Mouse (Mus musculus): Measurements from ENCODE around the gene Mcmbp. TPM values are rescaled to one million over a fixed set of nuclear protein-coding genes. Genes with fewer than 3 reads are reported as not detected.
A peak's percentile ranks its signal among the peaks of the same experiment; 100 is the strongest.

Mcmbp gene
- 10 to 100 TPM; 17.1 to 19.4 TPM for total RNA-seq (2021)
- long read RNA-seq, experiment 1, full-length matches to known transcripts: 29 of 35 reads
- long read RNA-seq, experiment 1, partial matches to known transcripts: 1 of 35 reads
- long read RNA-seq, experiment 1, other reads (novel, unspliced or antisense): 5 of 35 reads
- long read RNA-seq, experiment 2, full-length matches to known transcripts: 29 of 31 reads
- long read RNA-seq, experiment 2, partial matches to known transcripts: 1 of 31 reads
- long read RNA-seq, experiment 2, other reads (novel, unspliced or antisense): 1 of 31 reads

GRCm38 (mm10) chr7:128740334-128740733 lies at the start of gene Mcmbp:
Gene Mcmbp (minus strand): TSS chr7:128740495.
- intact Hi-C loops (cut with DNase I): no loop called here
- DNase-seq: peak; percentile 99
- Histone ChIP-seq H3K27ac (peak within 1 kb of the TSS; percentile 96), H3K4me3 (peak within 1 kb of the TSS; percentile 99)
- TF ChIP-seq CTCF (IDR thresholded peaks at IDR 0.05): no peak

GRCm38 (mm10) chr7:128790045-128790444 lies 49.8 kb upstream of the Mcmbp start:
- intact Hi-C loops (cut with DNase I): no loop called here
- Histone ChIP-seq H3K4me3 (no peak overlapping the region), H3K27ac (no peak overlapping the region)
- TF ChIP-seq CTCF (IDR thresholded peaks at IDR 0.05): no peak
- DNase-seq: no peak

GRCm38 (mm10) chr7:128781846-128782245 lies 41.6 kb upstream of the Mcmbp start:
- TF ChIP-seq CTCF (IDR thresholded peaks at IDR 0.05): no peak
- Histone ChIP-seq H3K4me3 (no peak overlapping the region), H3K27ac (no peak overlapping the region)
- intact Hi-C loops (cut with DNase I): no loop called here
- no peak for DNase-seq

GRCm38 (mm10) chr7:128779305-128779704 lies 39.0 kb upstream of the Mcmbp start:
- Histone ChIP-seq H3K27ac (no peak overlapping the region), H3K4me3 (no peak overlapping the region)
- intact Hi-C loops (cut with DNase I): no loop called here
- DNase-seq: no peak
- peak; percentile 61 for TF ChIP-seq CTCF (IDR thresholded peaks at IDR 0.05)

GRCm38 (mm10) chr7:128777201-128777600 lies 36.9 kb upstream of the Mcmbp start:
- intact Hi-C loops (cut with DNase I): no loop called here
- no peak for DNase-seq
- Histone ChIP-seq H3K4me3 (no peak overlapping the region), H3K27ac (no peak overlapping the region)
- no peak for TF ChIP-seq CTCF (IDR thresholded peaks at IDR 0.05)

- H3K4me3 ChIP-seq: no peak overlapping the region
- no peak overlapping the region for H3K27ac ChIP-seq
- intact Hi-C loops (cut with DNase I): no loop called here
- TF ChIP-seq CTCF (IDR thresholded peaks at IDR 0.05): no peak
- no peak for DNase-seq
Observed at GRCm38 (mm10) chr7:128766696-128767095, 26.4 kb upstream of the Mcmbp start.

GRCm38 (mm10) chr7:128758948-128759347 lies 18.7 kb upstream of the Mcmbp start:
- no peak for DNase-seq
- intact Hi-C loops (cut with DNase I): no loop called here
- no peak overlapping the region for H3K4me3 ChIP-seq
- H3K27ac ChIP-seq: no peak overlapping the region
- TF ChIP-seq CTCF (IDR thresholded peaks at IDR 0.05): no peak

- DNase-seq: no peak
- intact Hi-C loops (cut with DNase I): no loop called here
- no peak overlapping the region for H3K27ac ChIP-seq
- H3K4me3 ChIP-seq: no peak overlapping the region
- no peak for TF ChIP-seq CTCF (IDR thresholded peaks at IDR 0.05)
Observed at GRCm38 (mm10) chr7:128755396-128755795, 15.1 kb upstream of the Mcmbp start.

GRCm38 (mm10) chr7:128752012-128752411 lies 11.7 kb upstream of the Mcmbp start:
- TF ChIP-seq CTCF (IDR thresholded peaks at IDR 0.05): no peak
- Histone ChIP-seq H3K4me3 (no peak overlapping the region), H3K27ac (no peak overlapping the region)
- no peak for DNase-seq
- intact Hi-C loops (cut with DNase I): no loop called here

GRCm38 (mm10) chr7:128750296-128750695 lies 10.0 kb upstream of the Mcmbp start:
- intact Hi-C loops (cut with DNase I): no loop called here
- no peak for DNase-seq
- Histone ChIP-seq H3K4me3 (no peak overlapping the region), H3K27ac (no peak overlapping the region)
- no peak for TF ChIP-seq CTCF (IDR thresholded peaks at IDR 0.05)

- Histone ChIP-seq H3K27ac (peak overlapping the region; percentile 57), H3K4me3 (no peak overlapping the region)
- no peak for TF ChIP-seq CTCF (IDR thresholded peaks at IDR 0.05)
- intact Hi-C loops (cut with DNase I): no loop called here
- DNase-seq: peak; percentile 81
Observed at GRCm38 (mm10) chr7:128748758-128749157, 8.5 kb upstream of the Mcmbp start.

GRCm38 (mm10) chr7:128746151-128746550 lies 5.9 kb upstream of the Mcmbp start:
- Histone ChIP-seq H3K27ac (no peak overlapping the region), H3K4me3 (peak overlapping the region; percentile 77)
- no peak for TF ChIP-seq CTCF (IDR thresholded peaks at IDR 0.05)
- intact Hi-C loops (cut with DNase I): no loop called here
- DNase-seq: peak; percentile 25

GRCm38 (mm10) chr7:128744684-128745485 lies 4.6 kb upstream of the Mcmbp start, which contains the start of gene Sec23ip:
Gene Sec23ip (plus strand): TSS chr7:128744943.
- Histone ChIP-seq H3K4me3 (peak within 1 kb of the TSS; percentile 77), H3K27ac (peak within 1 kb of the TSS; percentile 92)
- DNase-seq: peak; percentile 99
- intact Hi-C loops (cut with DNase I): no loop called here
- no peak for TF ChIP-seq CTCF (IDR thresholded peaks at IDR 0.05)
